ENCODE assay signal across 27 mouse cellular contexts in the genomic region with DNA sequence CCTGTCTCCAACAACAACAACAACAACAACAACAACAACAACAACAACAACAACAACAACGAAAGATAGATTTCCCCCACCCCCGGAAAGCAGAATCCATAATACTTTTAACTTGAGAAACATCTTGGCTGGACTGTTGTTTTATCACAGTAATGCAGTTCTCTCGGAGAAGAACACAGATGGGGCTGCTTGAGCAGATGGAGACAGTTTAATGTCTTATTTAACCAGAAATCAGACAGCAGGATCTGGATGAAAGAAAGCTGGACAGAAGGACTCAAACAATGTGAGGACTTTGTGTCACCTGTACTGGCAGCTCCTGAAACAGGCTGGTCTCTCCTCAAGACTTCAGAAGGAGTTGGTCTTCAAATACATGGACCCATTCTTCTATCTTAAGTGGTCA.
A peak's percentile ranks its signal among the peaks of the same experiment; 100 is the strongest.
DNase-seq lines count a peak whose midpoint lies in the region; ATAC-seq lines count a peak whose summit lies in the region.
"Had no signal": no experiment of that assay in that cellular context is flagged by ENCODE, and none has a peak within 500 bp of the region (broad histone marks: within the 10 kb centered on the region; RNA-seq: fewer than 3 reads in every experiment).

No protein-coding gene starts in this region.

- no peak overlapping the region for H3K4me3 ChIP-seq in hindbrain, embryonic 11.5 days (ENCODE audit: low read depth, low read length)
- H3K4me3 ChIP-seq: embryonic facial prominence, embryonic 10.5 days; embryonic facial prominence, embryonic 13.5 days; erythroblast, embryonic 14.5 days; forebrain, embryonic 12.5 days; forebrain, embryonic 15.5 days; gastrocnemius, adult 2 months; hindbrain, embryonic 13.5 days had no signal

- 94% methylated on average over 3 of the region's 3 CpGs for WGBS in hindbrain, embryonic 11.5 days

- no peaks in the 10 kb centered on the region for H3K9me3 ChIP-seq in hindbrain, embryonic 11.5 days (ENCODE audit: control insufficient read depth, low read length)
- H3K9me3 ChIP-seq: embryonic facial prominence, embryonic 10.5 days; embryonic facial prominence, embryonic 13.5 days; forebrain, embryonic 12.5 days; forebrain, embryonic 15.5 days; G1E had no signal

- no peak overlapping the region for H3K4me2 ChIP-seq in hindbrain, embryonic 11.5 days (replicated peaks; ENCODE audit: low read depth, low read length)
- H3K4me2 ChIP-seq: embryonic facial prominence, embryonic 13.5 days; forebrain, embryonic 12.5 days; forebrain, embryonic 15.5 days; heart, embryonic 11.5 days; hindbrain, embryonic 13.5 days had no signal

- DNase-seq in layer of hippocampus, adult 11-12 months (ENCODE audit: low spot score) = peak; percentile 19
- DNase-seq in layer of hippocampus, postnatal 14 days (ENCODE audit: low spot score in 2 of 2) = no peak
- DNase-seq in layer of hippocampus, adult 9-11 months = peak; percentile 36
- DNase-seq in layer of hippocampus, postnatal 36 days = no peak
- peak; percentile 71 for DNase-seq in brain, adult 2 months (ENCODE audit: low read depth, low spot score)
- no peak for DNase-seq in hindbrain, embryonic 11.5 days (ENCODE audit: low spot score)
- DNase-seq: adrenal gland, postnatal 10 days; adrenal gland, postnatal 36 days; B cell, adult 2 months; cerebellum, adult 11 months; cerebellum, adult 9-11 months; cerebellum, postnatal 25 days; embryo, embryonic 11 days; gastrocnemius, adult 2 months; gastrocnemius, postnatal 14 days; heart, adult 11 months had no signal

- no peak overlapping the region for H3K27ac ChIP-seq in hindbrain, embryonic 11.5 days (ENCODE audit: low read depth, low read length)
- H3K27ac ChIP-seq: embryonic facial prominence, embryonic 10.5 days; embryonic facial prominence, embryonic 13.5 days; forebrain, embryonic 12.5 days; forebrain, embryonic 15.5 days; gastrocnemius, adult 2 months; hindbrain, embryonic 13.5 days had no signal

- no peaks in the 10 kb centered on the region for H3K4me1 ChIP-seq in hindbrain, embryonic 11.5 days (replicated peaks; ENCODE audit: control insufficient read depth, insufficient read depth, low read length)
- H3K4me1 ChIP-seq: embryonic facial prominence, embryonic 10.5 days; embryonic facial prominence, embryonic 13.5 days; forebrain, embryonic 12.5 days; forebrain, embryonic 15.5 days; hindbrain, embryonic 13.5 days had no signal

- no peaks in the 10 kb centered on the region for H3K36me3 ChIP-seq in hindbrain, embryonic 11.5 days (ENCODE audit: control insufficient read depth, insufficient read depth, low read length)
- H3K36me3 ChIP-seq: embryonic facial prominence, embryonic 10.5 days; embryonic facial prominence, embryonic 13.5 days; forebrain, embryonic 12.5 days; forebrain, embryonic 15.5 days; G1E; hindbrain, embryonic 13.5 days had no signal

- no peak overlapping the region for H3K9ac ChIP-seq in hindbrain, embryonic 11.5 days (ENCODE audit: low read depth, low read length)
- H3K9ac ChIP-seq: embryonic facial prominence, embryonic 13.5 days; forebrain, embryonic 12.5 days; forebrain, embryonic 15.5 days; hindbrain, embryonic 13.5 days had no signal

- no peaks in the 10 kb centered on the region for H3K27me3 ChIP-seq in hindbrain, embryonic 11.5 days (ENCODE audit: control insufficient read depth, insufficient read depth, low read length)
- H3K27me3 ChIP-seq: CH12.LX; embryonic facial prominence, embryonic 13.5 days; forebrain, embryonic 12.5 days; forebrain, embryonic 15.5 days; hindbrain, embryonic 13.5 days had no signal

- ATAC-seq in hindbrain, embryonic 11.5 days (ENCODE audit: low FRiP score) = no peak
- ATAC-seq: forebrain, embryonic 15.5 days; hindbrain, embryonic 16.5 days; Patski had no signal

Comparison
In these comparisons a context has a peak if more than half of its experiments do, and no peak if none do; other contexts are left out.
1. DNase-seq: peak in layer of hippocampus, adult 11-12 months (single experiment), layer of hippocampus, adult 9-11 months (single experiment) and brain, adult 2 months (single experiment); none in layer of hippocampus, postnatal 14 days (0 of 2), layer of hippocampus, postnatal 36 days (0 of 2) and hindbrain, embryonic 11.5 days (single experiment).